Mouse (Mus musculus): ENCODE measurements at regions not wholly inside any gene's neighbourhood (a gene's known extent, or its start where the extent isn't known, plus 50 kb on each side); places are given as distances from the start of the nearest gene placed in this dataset.

DNA sequence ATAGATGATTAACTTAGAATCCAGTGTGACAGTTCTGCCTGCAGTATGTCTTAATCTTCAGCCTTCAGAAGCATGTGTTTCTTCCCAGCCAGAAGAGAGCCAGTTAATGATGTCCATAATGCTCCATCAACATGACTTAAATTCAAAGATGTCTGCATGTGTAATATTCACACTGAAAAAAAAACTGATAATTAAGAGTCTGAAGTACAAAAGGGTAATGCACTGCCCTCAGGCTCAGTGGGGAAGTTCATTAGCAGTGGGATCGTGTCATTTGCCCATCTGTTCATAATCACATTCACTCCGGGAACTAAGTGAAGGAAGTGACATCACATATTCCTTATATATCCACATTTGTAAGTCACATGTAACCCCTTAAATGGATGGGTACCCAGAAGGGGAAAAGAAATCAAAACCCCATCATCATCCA lies 1334.5 kb upstream of the Gje1 start:
- no peaks in the 10 kb centered on the region for H3K27me3 ChIP-seq (replicated peaks; ENCODE audit: control insufficient read depth, insufficient read depth, low read length)
- H3K27ac ChIP-seq (ENCODE audit: low read depth) = no peak overlapping the region
- no peaks in the 10 kb centered on the region for H3K4me1 ChIP-seq (replicated peaks; ENCODE audit: control insufficient read depth, insufficient read depth, low read length)
- no peak overlapping the region for H3K9ac ChIP-seq (ENCODE audit: low read length)
- DNase-seq (ENCODE audit: low spot score) (no peak), ATAC-seq (replicated peaks; ENCODE audit: low FRiP score, low TSS enrichment, low read depth) (no peak)
- WGBS = 60% methylated on average over 2 of the region's 2 CpGs
- no peak overlapping the region for H3K4me2 ChIP-seq (ENCODE audit: low read length)
- no peaks in the 10 kb centered on the region for H3K36me3 ChIP-seq (ENCODE audit: control insufficient read depth, insufficient read depth, low read length)
- H3K4me3 ChIP-seq (ENCODE audit: low read depth, low read length) = no peak overlapping the region
- no peaks in the 10 kb centered on the region for H3K9me3 ChIP-seq (ENCODE audit: control insufficient read depth, low read length)

DNA sequence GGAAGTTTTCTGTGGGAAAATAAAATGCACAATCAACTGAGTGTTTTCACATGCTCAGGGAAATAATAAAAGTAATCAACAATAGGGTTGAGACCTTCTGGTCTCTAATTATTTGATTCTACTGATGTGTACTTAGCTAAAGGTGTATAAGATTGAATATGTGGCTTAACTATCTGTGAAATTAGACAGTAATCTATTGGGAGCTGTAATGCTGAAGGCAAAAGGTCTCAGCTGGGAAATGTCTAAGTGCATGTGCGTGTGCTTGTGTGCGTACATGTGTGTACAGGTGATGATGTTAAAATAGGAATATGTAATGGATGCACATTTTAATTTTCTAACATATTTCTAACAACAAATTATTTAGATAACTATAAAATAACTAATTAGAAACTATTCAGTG lies 1318.2 kb upstream of the Gje1 start:
- Histone ChIP-seq H3K4me2 (ENCODE audit: low read length) (no peak overlapping the region), H3K9ac (ENCODE audit: low read length) (no peak overlapping the region), H3K27me3 (replicated peaks; ENCODE audit: control insufficient read depth, insufficient read depth, low read length) (no peaks in the 10 kb centered on the region), H3K9me3 (ENCODE audit: control insufficient read depth, low read length) (no peaks in the 10 kb centered on the region), H3K4me3 (ENCODE audit: low read depth, low read length) (no peak overlapping the region), H3K36me3 (ENCODE audit: control insufficient read depth, insufficient read depth, low read length) (no peaks in the 10 kb centered on the region), H3K4me1 (replicated peaks; ENCODE audit: control insufficient read depth, insufficient read depth, low read length) (no peaks in the 10 kb centered on the region), H3K27ac (ENCODE audit: low read depth) (no peak overlapping the region)
- 98% methylated on average over 2 of the region's 2 CpGs for WGBS
- no peak for ATAC-seq (replicated peaks; ENCODE audit: low FRiP score, low TSS enrichment, low read depth)
- DNase-seq (ENCODE audit: low spot score) = no peak

DNA sequence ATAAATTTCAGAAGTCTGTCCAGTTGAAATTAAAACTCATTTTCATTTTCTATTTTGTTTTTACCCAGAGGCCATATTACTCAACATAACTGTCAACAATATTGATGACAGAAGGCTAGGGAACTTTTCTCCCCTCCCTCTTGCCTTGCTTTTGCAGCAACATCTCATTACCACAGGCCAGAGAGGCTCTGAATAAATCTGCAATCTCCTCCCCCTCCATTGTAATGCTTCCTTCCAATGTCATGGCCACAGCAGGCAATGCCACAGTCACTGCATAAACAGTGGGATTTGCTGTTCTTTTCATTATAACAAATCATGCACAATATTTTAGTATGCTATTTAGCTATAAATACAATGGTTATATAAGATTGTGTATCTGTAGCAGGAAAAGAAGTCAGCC lies 1315.1 kb upstream of the Gje1 start:
- H3K4me3 ChIP-seq (ENCODE audit: low read depth, low read length) = no peak overlapping the region

DNA sequence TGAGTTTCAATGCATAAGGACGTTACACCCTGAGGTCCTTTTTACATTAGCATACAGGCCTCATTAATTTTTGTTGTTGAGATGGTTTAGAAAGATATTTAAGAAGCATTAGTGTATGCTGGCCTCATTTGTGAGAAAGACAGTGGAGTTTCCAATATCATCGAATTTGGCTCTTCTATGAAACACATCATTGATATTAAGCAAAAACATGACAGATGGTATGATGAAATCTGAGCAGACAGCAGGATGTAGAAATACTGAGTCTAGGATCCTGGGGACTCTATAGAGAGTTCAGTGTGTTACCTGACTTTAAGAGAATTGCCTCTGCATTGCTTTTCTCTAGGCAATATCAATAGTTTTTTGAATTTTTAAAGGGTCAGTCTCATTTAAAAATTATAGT lies 1312.8 kb upstream of the Gje1 start:
- H3K27me3 ChIP-seq (replicated peaks; ENCODE audit: control insufficient read depth, insufficient read depth, low read length) = no peaks in the 10 kb centered on the region
- ATAC-seq (replicated peaks; ENCODE audit: low FRiP score, low TSS enrichment, low read depth) = no peak
- no peaks in the 10 kb centered on the region for H3K9me3 ChIP-seq (ENCODE audit: control insufficient read depth, low read length)
- H3K4me3 ChIP-seq (ENCODE audit: low read depth, low read length) = no peak overlapping the region
- 81% methylated on average over 2 of the region's 2 CpGs for WGBS
- no peak for DNase-seq (ENCODE audit: low spot score)
- no peak overlapping the region for H3K9ac ChIP-seq (ENCODE audit: low read length)
- H3K4me1 ChIP-seq (replicated peaks; ENCODE audit: control insufficient read depth, insufficient read depth, low read length) = no peaks in the 10 kb centered on the region
- no peak overlapping the region for H3K4me2 ChIP-seq (ENCODE audit: low read length)
- H3K36me3 ChIP-seq (ENCODE audit: control insufficient read depth, insufficient read depth, low read length) = no peaks in the 10 kb centered on the region
- H3K27ac ChIP-seq (ENCODE audit: low read depth) = no peak overlapping the region

More for the DNA sequence above, 1315.1 kb upstream of the Gje1 start:
- H3K9me3 ChIP-seq (ENCODE audit: control insufficient read depth, low read length) = no peaks in the 10 kb centered on the region
- DNase-seq (ENCODE audit: low spot score) = no peak
- H3K27me3 ChIP-seq (replicated peaks; ENCODE audit: control insufficient read depth, insufficient read depth, low read length) = no peaks in the 10 kb centered on the region
- H3K9ac ChIP-seq (ENCODE audit: low read length) = no peak overlapping the region
- H3K27ac ChIP-seq (ENCODE audit: low read depth) = no peak overlapping the region
- no peak overlapping the region for H3K4me2 ChIP-seq (ENCODE audit: low read length)
- no peaks in the 10 kb centered on the region for H3K36me3 ChIP-seq (ENCODE audit: control insufficient read depth, insufficient read depth, low read length)
- no peaks in the 10 kb centered on the region for H3K4me1 ChIP-seq (replicated peaks; ENCODE audit: control insufficient read depth, insufficient read depth, low read length)
- ATAC-seq (replicated peaks; ENCODE audit: low FRiP score, low TSS enrichment, low read depth) = no peak

DNA sequence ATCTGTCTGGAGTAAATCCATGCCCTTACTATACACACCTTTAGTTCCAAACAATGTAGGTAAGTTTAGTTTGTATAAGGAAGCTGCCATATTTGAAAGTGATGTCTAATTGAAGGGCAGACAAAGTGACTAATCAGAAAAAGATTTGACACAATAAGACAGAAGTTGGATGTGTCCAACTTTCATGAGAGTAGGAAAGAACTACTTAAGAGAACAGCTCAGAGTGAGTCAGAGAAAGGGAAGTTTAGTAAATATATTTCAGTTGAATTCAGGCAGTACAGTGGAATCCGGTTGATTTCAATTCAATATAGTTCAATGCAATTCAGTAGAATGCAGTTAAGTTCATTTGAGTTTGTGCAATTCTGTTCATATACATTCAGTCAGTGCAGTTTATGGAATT lies 1296.8 kb upstream of the Gje1 start:
- no peak for ATAC-seq (replicated peaks; ENCODE audit: low FRiP score, low TSS enrichment, low read depth)
- Histone ChIP-seq H3K36me3 (ENCODE audit: control insufficient read depth, insufficient read depth, low read length) (no peaks in the 10 kb centered on the region), H3K27ac (ENCODE audit: low read depth) (no peak overlapping the region), H3K4me3 (ENCODE audit: low read depth, low read length) (no peak overlapping the region), H3K9me3 (ENCODE audit: control insufficient read depth, low read length) (no peaks in the 10 kb centered on the region), H3K27me3 (replicated peaks; ENCODE audit: control insufficient read depth, insufficient read depth, low read length) (no peaks in the 10 kb centered on the region), H3K4me1 (replicated peaks; ENCODE audit: control insufficient read depth, insufficient read depth, low read length) (no peaks in the 10 kb centered on the region), H3K4me2 (ENCODE audit: low read length) (no peak overlapping the region), H3K9ac (ENCODE audit: low read length) (no peak overlapping the region)
- WGBS = 100% methylated on average over 1 of the region's 1 CpGs
- DNase-seq (ENCODE audit: low spot score) = no peak

DNA sequence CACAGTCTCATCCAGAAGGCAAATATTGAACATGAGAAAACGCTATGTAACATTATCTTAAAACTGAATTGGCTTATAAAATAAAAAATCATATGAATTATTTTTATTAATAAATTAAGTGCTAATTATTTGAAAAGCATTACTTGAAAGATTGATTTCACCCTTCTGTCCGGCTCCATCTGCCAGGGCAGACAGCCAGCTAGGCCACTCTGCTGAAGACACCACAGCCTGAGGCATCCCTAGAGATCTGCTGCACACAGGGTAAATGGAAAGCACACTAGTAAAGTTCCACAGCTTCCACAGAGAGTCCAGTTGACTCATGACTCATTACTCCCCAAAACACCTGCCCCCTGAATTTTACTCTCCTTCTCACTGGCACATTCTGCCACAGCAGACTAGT lies 1283.2 kb upstream of the Gje1 start:
- H3K27me3 ChIP-seq (replicated peaks; ENCODE audit: control insufficient read depth, insufficient read depth, low read length) = no peaks in the 10 kb centered on the region
- ATAC-seq (replicated peaks; ENCODE audit: low FRiP score, low TSS enrichment, low read depth) = no peak
- H3K4me1 ChIP-seq (replicated peaks; ENCODE audit: control insufficient read depth, insufficient read depth, low read length) = no peaks in the 10 kb centered on the region
- H3K9ac ChIP-seq (ENCODE audit: low read length) = no peak overlapping the region
- 93% methylated on average over 2 of the region's 2 CpGs for WGBS
- no peak overlapping the region for H3K4me3 ChIP-seq (ENCODE audit: low read depth, low read length)
- DNase-seq (ENCODE audit: low spot score) = no peak
- no peaks in the 10 kb centered on the region for H3K36me3 ChIP-seq (ENCODE audit: control insufficient read depth, insufficient read depth, low read length)
- H3K27ac ChIP-seq (ENCODE audit: low read depth) = no peak overlapping the region
- H3K4me2 ChIP-seq (ENCODE audit: low read length) = no peak overlapping the region
- no peaks in the 10 kb centered on the region for H3K9me3 ChIP-seq (ENCODE audit: control insufficient read depth, low read length)

DNA sequence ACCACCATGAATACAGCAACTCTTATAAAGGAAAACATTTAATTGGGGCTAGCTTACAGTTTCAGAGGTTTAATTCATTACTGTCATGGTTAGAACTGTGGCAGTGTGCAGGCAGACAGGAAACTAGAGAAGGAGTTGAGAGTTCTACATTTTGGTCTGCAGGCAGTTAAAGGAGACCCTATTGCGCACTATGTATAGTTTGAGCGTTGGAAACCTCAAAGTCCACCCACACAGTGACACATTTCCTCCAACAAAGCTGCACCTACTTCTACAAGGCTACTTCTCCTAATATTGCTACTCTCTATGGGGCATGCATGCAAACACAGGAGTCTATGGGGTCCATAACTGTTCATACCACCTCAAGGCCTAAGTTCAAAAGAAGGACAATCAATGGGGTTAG lies 1275.3 kb upstream of the Gje1 start:
- no peak for ATAC-seq (replicated peaks; ENCODE audit: low FRiP score, low TSS enrichment, low read depth)
- H3K4me3 ChIP-seq (ENCODE audit: low read depth, low read length) = no peak overlapping the region
- H3K36me3 ChIP-seq (ENCODE audit: control insufficient read depth, insufficient read depth, low read length) = no peaks in the 10 kb centered on the region
- no peaks in the 10 kb centered on the region for H3K27me3 ChIP-seq (replicated peaks; ENCODE audit: control insufficient read depth, insufficient read depth, low read length)
- no peak overlapping the region for H3K27ac ChIP-seq (ENCODE audit: low read depth)
- DNase-seq (ENCODE audit: low spot score) = no peak
- 93% methylated on average over 2 of the region's 2 CpGs for WGBS
- no peaks in the 10 kb centered on the region for H3K9me3 ChIP-seq (ENCODE audit: control insufficient read depth, low read length)
- no peak overlapping the region for H3K9ac ChIP-seq (ENCODE audit: low read length)
- no peaks in the 10 kb centered on the region for H3K4me1 ChIP-seq (replicated peaks; ENCODE audit: control insufficient read depth, insufficient read depth, low read length)
- no peak overlapping the region for H3K4me2 ChIP-seq (ENCODE audit: low read length)

Measured in intestine, embryonic 14.5 days (tissue).